Mouse (Mus musculus) kidney, postnatal 0 days (tissue): ENCODE measurements around the gene Rangrf. TPM values are rescaled to one million over a fixed set of nuclear protein-coding genes. Genes with fewer than 3 reads are reported as not detected.

Experiments used
- ATAC-seq: fragments of 200-750 bp; cut with Nextera tagmentation; replicated peaks from 2 replicates; pipeline ENCODE4 v1.8.0; 2017; ENCODE audit warnings: low read depth, moderate number of reproducible peaks, moderate TSS enrichment, moderate library complexity; ENCODE audit not compliant: low FRiP score
- DNase-seq: peaks from one replicate; pipeline ENCODE4 v3.0.0-alpha.2; 2016; ENCODE audit warnings: low spot score
- H3K27ac ChIP-seq: fragments of 300-500 bp; sonication (generic); 2 replicates; pipeline ENCODE4 v1.5.1; 2014; ENCODE audit warnings: mild to moderate bottlenecking
- H3K27me3 ChIP-seq: fragments of 300-500 bp; sonication (generic); 2 replicates; pipeline ENCODE4 v1.6.1; 2014; ENCODE audit warnings: low read length, mixed read lengths; ENCODE audit not compliant: insufficient read depth
- H3K36me3 ChIP-seq: fragments of 300-500 bp; sonication (generic); 2 replicates; pipeline ENCODE4 v1.6.1; 2014; ENCODE audit warnings: low read length, mixed read lengths; ENCODE audit not compliant: insufficient read depth
- H3K4me1 ChIP-seq: fragments of 300-500 bp; sonication (generic); replicated peaks from 2 replicates; pipeline ENCODE4 v1.6.1; 2014; ENCODE audit warnings: antibody characterized with exemption, low read length, mixed read lengths; ENCODE audit not compliant: insufficient read depth
- H3K4me2 ChIP-seq: fragments of 300-500 bp; sonication (generic); 2 replicates; pipeline ENCODE4 v1.6.1; 2014; ENCODE audit warnings: mild to moderate bottlenecking, low read length, moderate library complexity, mixed read lengths
- H3K4me3 ChIP-seq: fragments of 300-500 bp; sonication (generic); replicated peaks from 2 replicates; pipeline ENCODE4 v1.5.1; 2014; ENCODE audit warnings: low read depth, low read length
- H3K9ac ChIP-seq: fragments of 300-500 bp; sonication (generic); 2 replicates; pipeline ENCODE4 v1.6.1; 2014; ENCODE audit warnings: low read depth, low read length
- H3K9me3 ChIP-seq: fragments of 300-500 bp; sonication (generic); replicated peaks from 2 replicates; pipeline ENCODE4 v1.6.1; 2016; ENCODE audit warnings: low read length, inconsistent platforms, mixed read lengths
- CTCF ChIP-seq: IDR thresholded peaks from 2 replicates; pipeline ENCODE4 v1.5.1; 2016; ENCODE audit warnings: antibody characterized with exemption, low read depth, mild to moderate bottlenecking, moderate library complexity
- WGBS: fragments of 180-500 bp; shearing (Covaris S2); extraction: QIAGEN DNeasy Blood & Tissue Kit; methylation state at CpG from one replicate; pipeline ENCODE4 v1.1.7; 2014; 5-methylcytosine and 5-hydroxymethylcytosine counted together
- polyA plus RNA-seq: library from polyadenylated mRNA; unstranded; fragments of >200 nt; fragmentation: Nextera tagmentation; extraction: Ambion mirVana; gene quantifications from 2 replicates; pipeline ENCODE4 v1.2.1, GENCODE M21; 2015

Gene Rangrf
- polyA plus RNA-seq, 1 experiment from 2014 or later: 55.6 TPM

GRCm38 (mm10) chr11:68954408-68954807, 20.6 kb downstream of the Rangrf start:
- Histone ChIP-seq H3K27me3 (0 out of 2 replicates have a peak, but pooled peaks cover 6% of the 10 kb centered on the region), H3K27ac (no peak overlapping the region), H3K4me1 (peaks cover 8% of the 10 kb centered on the region; the same call in 1 of the 2 replicates), H3K9me3 (no peaks in the 10 kb centered on the region), H3K36me3 (no peaks in the 10 kb centered on the region), H3K4me2 (peak overlapping the region; percentile 65), H3K4me3 (peak overlapping the region; percentile 34), H3K9ac (peak overlapping the region; percentile 55)
- ATAC-seq: no peak
- no peak for TF ChIP-seq CTCF
- no peak for DNase-seq
- 3% methylated on average over 17 of the region's 17 CpGs for WGBS

- no peak overlapping the region for H3K27ac ChIP-seq
- peak overlapping the region; percentile 34 for H3K4me3 ChIP-seq
- DNase-seq (no peak), ATAC-seq (no peak)
- TF ChIP-seq CTCF: no peak
- H3K4me2 ChIP-seq: peak overlapping the region; percentile 65
- WGBS: 17% methylated on average over 13 of the region's 13 CpGs
- peaks cover 8% of the 10 kb centered on the region; the same call in 1 of the 2 replicates for H3K4me1 ChIP-seq
- 0 out of 2 replicates have a peak, but pooled peaks cover 6% of the 10 kb centered on the region for H3K27me3 ChIP-seq
- no peaks in the 10 kb centered on the region for H3K36me3 ChIP-seq
- peak overlapping the region; percentile 55 for H3K9ac ChIP-seq
- no peaks in the 10 kb centered on the region for H3K9me3 ChIP-seq
Observed at GRCm38 (mm10) chr11:68953903-68954302, 21.1 kb downstream of the Rangrf start.

DNA sequence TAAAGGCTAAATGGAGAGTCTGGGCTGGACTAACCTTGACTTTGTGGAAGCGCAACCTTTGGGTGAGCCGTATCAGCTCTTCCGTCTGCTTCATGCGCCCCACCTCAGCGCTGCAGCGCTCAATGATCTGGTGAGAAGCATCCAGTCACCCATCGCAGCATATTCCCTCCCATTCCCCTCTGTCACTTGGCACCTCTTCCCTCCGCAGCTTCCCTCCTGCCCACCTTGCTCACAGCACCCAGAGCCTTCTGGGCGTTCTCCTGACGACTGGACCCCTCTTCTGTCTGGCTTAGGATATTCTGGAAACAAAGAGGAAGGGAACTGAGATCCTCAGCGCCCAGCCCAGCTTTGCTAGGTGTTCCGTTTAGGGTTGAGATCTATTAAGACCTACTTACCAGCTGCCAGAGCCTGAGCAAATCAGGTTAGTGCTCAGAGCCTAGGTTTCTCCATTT, 27.4 kb downstream of the Rangrf start:
- peak overlapping the region; percentile 40 for H3K4me2 ChIP-seq
- peak; percentile 31 for DNase-seq
- no peaks in the 10 kb centered on the region for H3K9me3 ChIP-seq

GRCm38 (mm10) chr11:68946806-68947440, 28.1 kb downstream of the Rangrf start:
- H3K9ac ChIP-seq: 0 out of 2 replicates have a peak overlapping the region, but pooled peaks have one; percentile 9
- H3K9me3 ChIP-seq: no peaks in the 10 kb centered on the region
- H3K27ac ChIP-seq: no peak overlapping the region
- ATAC-seq: no peak; the same call in 1 of the 2 replicates
- H3K4me2 ChIP-seq: peak overlapping the region; percentile 40
- TF ChIP-seq CTCF: no peak
- no peaks in the 10 kb centered on the region for H3K27me3 ChIP-seq
- no peak for DNase-seq
- WGBS: 20% methylated on average over 16 of the region's 16 CpGs
- H3K4me1 ChIP-seq: peaks cover 7% of the 10 kb centered on the region; the same call in 1 of the 2 replicates
- no peaks in the 10 kb centered on the region for H3K36me3 ChIP-seq
- no peak overlapping the region for H3K4me3 ChIP-seq

More for the DNA sequence above, 27.4 kb downstream of the Rangrf start:
- H3K27me3 ChIP-seq: no peaks in the 10 kb centered on the region
- no peaks in the 10 kb centered on the region for H3K36me3 ChIP-seq
- no peak overlapping the region for H3K9ac ChIP-seq
- no peak overlapping the region for H3K27ac ChIP-seq
- 17% methylated on average over 12 of the region's 12 CpGs for WGBS
- H3K4me1 ChIP-seq: peaks cover 7% of the 10 kb centered on the region; the same call in 1 of the 2 replicates
- no peak for ATAC-seq
- TF ChIP-seq CTCF: no peak
- 0 out of 2 replicates have a peak overlapping the region, but pooled peaks have one; percentile 2 for H3K4me3 ChIP-seq

GRCm38 (mm10) chr11:68946001-68946400, 29.0 kb downstream of the Rangrf start:
- ATAC-seq: no peak
- no peak for TF ChIP-seq CTCF
- no peaks in the 10 kb centered on the region for H3K9me3 ChIP-seq
- no peaks in the 10 kb centered on the region for H3K36me3 ChIP-seq
- H3K27me3 ChIP-seq: no peaks in the 10 kb centered on the region
- H3K4me1 ChIP-seq: peaks cover 7% of the 10 kb centered on the region; the same call in 1 of the 2 replicates
- WGBS: 85% methylated on average over 4 of the region's 4 CpGs
- no peak overlapping the region for H3K4me3 ChIP-seq
- H3K4me2 ChIP-seq: no peak overlapping the region
- no peak overlapping the region for H3K27ac ChIP-seq
- no peak overlapping the region for H3K9ac ChIP-seq
- no peak for DNase-seq

DNA sequence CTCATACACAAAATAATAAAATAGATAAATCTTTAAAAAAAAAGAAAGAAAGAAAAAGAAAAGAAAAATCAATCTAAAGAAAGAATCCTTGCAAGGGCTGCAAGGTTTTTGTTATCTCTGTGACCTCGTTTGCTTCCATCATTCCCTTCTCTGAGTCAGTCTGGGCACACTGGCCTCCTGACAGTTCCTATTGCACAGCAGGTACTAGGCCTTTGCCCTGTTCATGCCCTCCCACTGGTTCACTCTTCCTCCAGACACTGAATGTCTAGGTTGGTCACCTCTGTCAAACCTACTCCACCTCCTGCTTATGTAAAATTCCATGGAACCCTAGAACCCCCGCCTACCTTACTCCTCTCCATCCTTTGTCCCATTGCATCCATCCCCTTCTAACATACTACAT, 29.7 kb downstream of the Rangrf start:
- Histone ChIP-seq H3K4me1 (peaks cover 7% of the 10 kb centered on the region; the same call in 1 of the 2 replicates), H3K27ac (no peak overlapping the region), H3K4me3 (no peak overlapping the region), H3K27me3 (no peaks in the 10 kb centered on the region), H3K4me2 (no peak overlapping the region), H3K36me3 (no peaks in the 10 kb centered on the region), H3K9ac (no peak overlapping the region), H3K9me3 (no peaks in the 10 kb centered on the region)
- no peak for TF ChIP-seq CTCF
- DNase-seq: no peak
- no peak for ATAC-seq
- 88% methylated on average over 2 of the region's 2 CpGs for WGBS
